Mouse (Mus musculus) thymus, postnatal 0 days (tissue): Measurements from ENCODE around the gene Mrgprh. TPM values are rescaled to one million over a fixed set of nuclear protein-coding genes. Genes with fewer than 3 reads are reported as not detected.
"Not testable (repeated sequence)": the region's sequence is repeated elsewhere in the genome, so short reads cannot be mapped to it uniquely, and the experiment has no call there.

Experiments used
- DNase-seq: peaks from one replicate; pipeline ENCODE4 v3.0.0-alpha.2; 2015; ENCODE audit warnings: low spot score
- polyA plus RNA-seq: library from polyadenylated mRNA; unstranded; fragments of >200 nt; fragmentation: Nextera tagmentation; extraction: Ambion mirVana; gene quantifications from 2 replicates; pipeline ENCODE4 v1.2.1, GENCODE M21; 2015

The Mrgprh gene
- polyA plus RNA-seq, 1 experiment from 2014 or later, result not detected

- DNase-seq, result no peak
Observed at GRCm38 (mm10) chr17:12868043-12868442, 7.8 kb upstream of the Mrgprh start, which contains the start of gene Mas1. TSS of gene Mas1 (minus strand) at chr17:12868143.

GRCm38 (mm10) chr17:12868640-12869039 is 7.2 kb upstream of the Mrgprh start:
- DNase-seq, result no peak

GRCm38 (mm10) chr17:12872275-12873028 is 3.4 kb upstream of the Mrgprh start:
- no peak for DNase-seq

- DNase-seq, result peak; percentile 87
Observed at GRCm38 (mm10) chr17:12880178-12880577, 4.3 kb downstream of the Mrgprh start.

GRCm38 (mm10) chr17:12881216-12881615 is 5.4 kb downstream of the Mrgprh start:
- no peak for DNase-seq

- peak; percentile 48 for DNase-seq
Observed at GRCm38 (mm10) chr17:12886620-12887019, 10.8 kb downstream of the Mrgprh start.

GRCm38 (mm10) chr17:12887021-12887775 is 11.4 kb downstream of the Mrgprh start:
- no peak for DNase-seq

GRCm38 (mm10) chr17:12891054-12891453 is 15.2 kb downstream of the Mrgprh start:
- DNase-seq, result no peak

- no peak for DNase-seq
Observed at GRCm38 (mm10) chr17:12892033-12892432, 16.2 kb downstream of the Mrgprh start.

GRCm38 (mm10) chr17:12897674-12898073 is 21.8 kb downstream of the Mrgprh start:
- DNase-seq, result no peak

GRCm38 (mm10) chr17:12898607-12899006 is 22.8 kb downstream of the Mrgprh start:
- DNase-seq, result not testable (repeated sequence)

- DNase-seq, result no peak
Observed at GRCm38 (mm10) chr17:12902291-12902690, 26.5 kb downstream of the Mrgprh start.

GRCm38 (mm10) chr17:12903372-12904333 is 27.8 kb downstream of the Mrgprh start:
- no peak for DNase-seq

GRCm38 (mm10) chr17:12904349-12904748 is 28.5 kb downstream of the Mrgprh start:
- DNase-seq, result no peak

GRCm38 (mm10) chr17:12905810-12906209 is 30.0 kb downstream of the Mrgprh start:
- no peak for DNase-seq

- DNase-seq, result no peak
Observed at GRCm38 (mm10) chr17:12906436-12906835, 30.6 kb downstream of the Mrgprh start.

- no peak for DNase-seq
Observed at GRCm38 (mm10) chr17:12909361-12910280, 33.8 kb downstream of the Mrgprh start, which contains the start of gene Pnldc1. TSS of gene Pnldc1 (minus strand) at chr17:12910230.

GRCm38 (mm10) chr17:12910391-12910790 is 34.6 kb downstream of the Mrgprh start:
- no peak for DNase-seq

GRCm38 (mm10) chr17:12915488-12915880 is 39.6 kb downstream of the Mrgprh start, which contains the start of gene Tcp1:
TSS of gene Tcp1 (plus strand) at chr17:12915701.
- no peak for DNase-seq
